Mouse (Mus musculus): ENCODE measurements around the gene 2310061I04Rik.

2310061I04Rik gene

DNA sequence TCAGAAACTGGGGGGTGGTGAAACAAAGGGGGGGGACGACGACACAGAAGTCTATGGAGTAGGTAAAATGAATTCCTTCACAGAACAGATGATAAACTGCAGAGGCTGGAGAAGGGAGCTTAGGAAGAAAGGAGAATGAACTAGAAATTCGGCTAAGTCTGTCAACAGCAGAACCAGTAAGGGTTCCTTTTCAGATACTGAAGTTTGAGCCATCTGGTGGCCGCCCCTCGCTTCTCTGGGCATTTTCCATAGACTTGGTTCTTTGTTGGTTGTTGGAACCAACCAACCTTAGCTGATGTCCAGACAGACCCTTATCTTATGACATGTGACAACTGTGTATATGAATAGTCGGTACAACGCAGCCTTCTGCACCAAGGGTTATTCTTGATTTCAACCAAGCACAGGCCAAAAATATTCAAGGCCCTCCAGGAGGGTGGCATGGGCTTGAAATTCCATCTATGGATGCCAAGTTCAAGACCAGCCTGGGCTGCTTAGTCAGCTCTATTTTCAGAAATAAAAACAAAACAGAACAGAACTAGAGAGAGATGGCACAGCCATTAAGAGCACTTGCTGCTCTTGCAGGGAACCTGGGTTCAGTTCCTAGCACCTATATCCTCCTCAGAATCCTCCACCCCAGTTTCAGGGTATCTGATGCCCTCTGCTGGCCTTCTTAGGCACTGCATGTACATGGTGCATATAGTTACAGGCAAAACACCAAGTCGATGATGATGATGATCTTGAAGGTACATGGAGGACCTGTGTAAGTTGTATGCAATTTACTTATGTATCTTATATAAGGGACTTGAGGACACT is 26.1 kb downstream of the 2310061I04Rik start:
- in situ Hi-C loops (cut with MboI, MseI): loop anchor here (5.0 to 10.0 kb wide), 3 partner anchors 34 to 1846 kb away; partner anchors contain the start of genes H2-Ke6, Ring1 and Tubb5

DNA sequence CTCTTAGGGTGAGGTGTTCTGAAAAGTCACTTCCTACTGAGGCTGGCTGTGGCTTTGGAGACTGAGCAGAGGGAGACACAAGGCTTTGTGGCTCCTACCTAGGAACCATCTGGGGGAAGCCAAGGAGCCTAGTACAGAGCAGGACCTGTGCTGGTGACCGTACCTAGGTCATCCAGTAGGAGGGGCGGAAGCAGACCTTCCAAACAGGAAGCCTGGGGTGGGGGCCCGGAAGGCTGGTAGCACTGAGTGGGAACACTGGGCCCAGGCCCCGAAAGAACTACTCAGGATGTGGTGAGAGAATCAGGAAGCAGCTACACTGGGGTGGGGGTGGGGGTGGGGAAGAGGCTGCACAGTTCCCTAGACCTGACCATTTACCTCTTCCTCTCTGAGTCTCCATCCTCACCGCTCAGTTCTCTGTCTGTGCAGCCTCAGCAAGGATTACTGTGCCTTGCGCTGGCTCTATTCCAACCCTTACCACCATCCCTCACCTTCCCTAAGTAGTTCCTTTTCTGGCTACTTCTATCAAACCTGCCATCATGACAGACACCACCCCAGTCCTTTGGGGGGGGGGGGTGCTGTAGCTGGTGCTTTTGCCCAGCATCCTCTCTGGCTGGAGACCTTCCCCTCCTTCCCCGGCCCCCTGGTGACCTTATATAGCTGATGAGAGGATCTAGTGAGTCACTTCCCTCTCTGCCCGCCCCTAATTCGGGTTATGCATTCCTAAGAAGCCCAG is 26.9 kb downstream of the 2310061I04Rik start:
- in situ Hi-C loops (cut with MboI, MseI): loop anchor here (5.0 to 10.0 kb wide), 3 partner anchors 33 to 1846 kb away; partner anchors contain the start of genes H2-Ke6, Ring1 and Tubb5

DNA sequence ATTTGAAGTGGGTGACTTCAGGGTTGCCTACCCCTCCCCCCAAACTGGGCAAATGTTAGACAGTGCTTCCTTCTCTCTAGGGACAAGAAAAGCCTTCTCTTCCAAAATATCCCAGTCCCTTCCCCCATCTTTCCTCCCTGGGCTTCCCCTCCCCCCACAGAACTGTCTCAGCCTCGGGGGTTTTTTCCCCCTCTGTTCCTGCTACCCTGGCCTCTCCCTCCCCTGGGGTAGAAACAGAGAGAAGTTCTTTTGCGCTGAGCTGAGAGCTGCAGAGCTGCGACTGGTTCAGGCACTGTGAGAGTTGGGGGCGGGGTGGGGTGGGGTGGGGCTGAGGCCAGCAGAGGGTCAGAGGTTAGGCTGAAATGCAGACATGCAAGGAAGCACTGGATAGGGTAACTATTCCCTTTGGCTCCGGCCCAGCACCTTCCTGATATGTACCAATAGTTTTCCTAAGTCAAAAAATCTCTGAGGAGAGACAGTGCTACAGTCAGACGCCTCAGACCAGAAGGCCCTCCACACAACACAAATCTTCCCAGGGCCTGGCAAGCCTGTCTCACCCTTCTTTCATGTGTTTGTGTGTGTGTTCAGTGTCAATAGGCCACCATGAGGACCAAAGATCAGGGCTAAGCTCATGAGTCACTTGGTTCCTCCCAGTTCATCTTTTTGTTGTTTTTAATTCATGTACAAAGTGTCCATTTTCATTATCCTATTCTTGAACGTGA is 27.7 kb downstream of the 2310061I04Rik start:
- in situ Hi-C loops (cut with MboI, MseI): loop anchor here (5.0 to 10.0 kb wide), 3 partner anchors 32 to 1845 kb away; partner anchors contain the start of genes H2-Ke6, Ring1 and Tubb5

- in situ Hi-C loops (cut with MboI, MseI): no loop called here
Observed at GRCm38 (mm10) chr17:35868961-35869345, 28.3 kb downstream of the 2310061I04Rik start.

- in situ Hi-C loops (cut with MboI, MseI): no loop called here
Observed at GRCm38 (mm10) chr17:35868165-35868820, 28.9 kb downstream of the 2310061I04Rik start.

DNA sequence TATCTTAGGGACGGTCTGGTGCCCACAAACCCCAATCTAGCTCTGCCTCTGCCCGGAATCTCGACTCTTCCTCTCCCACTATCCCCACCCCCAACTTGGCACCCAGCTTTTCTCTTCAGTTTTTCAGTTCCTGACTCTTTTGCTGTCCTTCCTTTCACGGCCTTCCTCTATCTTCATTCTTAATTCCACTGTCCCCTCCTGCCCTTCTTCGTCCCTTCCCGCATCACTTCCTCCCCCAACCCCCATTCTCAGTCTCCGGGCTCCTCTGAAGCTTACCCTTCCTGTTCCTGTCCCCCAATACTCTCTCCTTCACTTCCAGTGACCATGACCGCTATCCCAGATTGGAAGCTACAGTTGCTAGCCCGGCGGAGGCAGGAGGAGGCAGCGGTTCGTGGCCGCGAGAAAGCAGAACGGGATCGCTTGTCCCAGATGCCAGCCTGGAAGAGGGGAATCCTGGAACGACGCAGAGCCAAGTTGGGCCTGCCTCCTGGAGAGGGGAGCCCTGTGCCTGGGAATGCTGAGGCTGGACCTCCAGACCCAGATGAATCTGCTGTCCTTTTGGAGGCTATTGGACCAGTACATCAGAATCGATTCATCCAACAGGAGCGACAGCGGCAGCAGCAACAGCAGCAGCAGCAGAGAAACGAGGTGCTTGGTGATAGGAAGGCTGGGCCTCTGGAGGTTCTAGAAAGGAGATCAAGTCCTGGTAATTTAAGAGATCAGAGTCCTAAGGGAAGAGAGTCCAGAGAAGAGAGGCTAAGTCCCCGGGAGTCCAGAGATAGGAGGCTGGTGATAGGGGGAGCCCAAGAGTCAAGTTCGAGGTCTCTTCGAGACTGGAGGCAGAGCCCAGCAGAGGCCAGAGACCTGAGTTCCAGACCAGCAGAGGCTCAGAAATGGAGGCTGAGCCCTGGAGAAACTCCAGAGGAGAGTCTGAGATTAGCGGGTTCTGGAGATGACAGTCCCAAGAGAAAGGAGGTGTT is 30.0 kb downstream of the 2310061I04Rik start:
- in situ Hi-C loops (cut with MboI, MseI): no loop called here

DNA sequence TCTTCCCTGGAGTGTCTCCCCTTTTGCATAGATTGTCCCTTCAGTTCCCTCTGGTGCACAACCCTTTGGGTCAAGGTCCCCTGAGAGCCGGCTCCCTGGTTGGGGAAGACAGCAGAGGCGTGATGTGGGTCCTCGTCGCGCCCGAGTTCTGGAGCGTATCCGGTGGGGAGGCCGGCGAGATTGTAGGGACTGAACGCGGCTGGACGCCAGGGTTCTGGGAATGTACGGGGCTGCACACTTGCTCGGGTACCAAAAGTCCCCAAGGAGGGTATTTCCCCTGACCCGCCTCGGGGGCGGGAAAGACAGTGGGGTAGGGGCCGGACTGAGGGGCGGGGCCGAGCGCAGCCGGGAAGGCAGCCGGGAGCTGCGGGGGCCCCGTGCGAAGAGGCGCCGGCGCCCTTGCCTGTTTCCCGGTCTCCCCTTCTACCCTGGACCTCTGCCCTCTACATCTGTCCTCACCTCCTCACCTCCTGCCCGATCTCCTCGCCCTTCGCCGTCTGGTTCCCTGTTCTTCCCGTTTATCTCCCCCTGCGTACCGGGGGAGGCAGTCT is 30.9 kb downstream of the 2310061I04Rik start:
- in situ Hi-C loops (cut with MboI, MseI): no loop called here

DNA sequence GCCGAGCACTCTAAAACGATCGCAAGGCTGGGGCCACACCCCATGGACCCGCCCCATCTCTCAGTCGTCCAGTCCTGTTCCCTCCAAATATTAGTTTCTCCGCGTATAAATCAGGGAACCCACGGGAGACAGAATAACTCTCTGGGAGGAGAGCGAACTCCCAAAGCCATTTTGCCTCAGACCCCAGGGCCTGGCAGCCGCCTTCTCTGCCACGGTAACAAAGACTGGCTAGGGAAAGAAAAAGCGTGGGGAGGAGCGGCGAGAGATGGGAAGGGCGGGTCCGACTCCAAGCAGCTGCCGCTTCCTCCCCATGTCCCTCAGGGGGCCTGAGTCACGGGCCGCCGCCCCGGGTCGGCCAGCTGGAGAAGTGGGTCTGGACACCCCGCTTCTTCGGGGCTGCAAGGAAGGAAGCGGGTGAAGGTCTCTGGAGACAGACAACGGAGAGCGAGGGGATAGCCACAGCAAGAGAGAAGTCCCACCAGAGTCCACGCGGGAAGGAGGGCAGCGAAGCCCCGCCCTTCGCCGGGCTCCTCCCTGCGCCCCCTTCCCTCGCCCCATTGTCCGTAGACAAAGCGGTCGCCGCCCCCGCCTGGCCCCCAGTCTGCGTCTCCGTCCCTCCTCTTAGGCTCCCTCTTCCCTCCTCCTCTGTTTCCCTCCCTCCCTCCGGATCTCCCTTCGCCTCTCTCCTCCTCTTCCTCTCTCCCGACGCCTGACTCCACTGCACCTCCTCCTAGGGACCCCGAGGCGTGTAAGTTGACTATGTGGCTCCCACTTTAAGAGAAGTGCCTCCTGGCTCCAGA is 31.6 kb downstream of the 2310061I04Rik start, which contains the start of gene Ppp1r18:
Ppp1r18 (plus strand) TSS at position 113 of the 800 bp plus-strand sequence.
- in situ Hi-C loops (cut with MboI, MseI): no loop called here

GRCm38 (mm10) chr17:35864832-35865353 is 32.3 kb downstream of the 2310061I04Rik start:
- in situ Hi-C loops (cut with MboI, MseI): no loop called here

GRCm38 (mm10) chr17:35861198-35861857 is 35.9 kb downstream of the 2310061I04Rik start, which contains the start of gene Nrm:
Gene Nrm (plus strand): TSS chr17:35861318.
- in situ Hi-C loops (cut with MboI, MseI): no loop called here

DNA sequence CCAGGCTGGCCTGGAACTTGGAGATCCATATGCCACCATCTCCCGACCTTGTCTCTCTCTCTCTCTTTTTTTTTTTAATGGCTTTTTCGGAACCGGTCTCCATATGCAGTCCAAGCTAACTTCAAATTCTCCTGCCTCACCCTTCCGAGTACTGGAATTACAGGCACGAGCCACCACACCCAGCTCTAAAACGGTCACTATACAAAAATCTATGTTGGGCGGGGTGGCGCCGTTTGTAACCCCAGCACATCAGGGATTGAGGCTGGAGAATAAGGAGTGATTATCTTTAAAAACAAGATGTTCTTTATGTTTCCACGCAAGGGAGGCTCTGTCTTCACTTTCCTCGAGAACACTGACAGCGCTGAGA is 36.4 kb downstream of the 2310061I04Rik start:
- in situ Hi-C loops (cut with MboI, MseI): no loop called here

- in situ Hi-C loops (cut with MboI, MseI): no loop called here
Observed at GRCm38 (mm10) chr17:35859835-35860234, 37.4 kb downstream of the 2310061I04Rik start.

DNA sequence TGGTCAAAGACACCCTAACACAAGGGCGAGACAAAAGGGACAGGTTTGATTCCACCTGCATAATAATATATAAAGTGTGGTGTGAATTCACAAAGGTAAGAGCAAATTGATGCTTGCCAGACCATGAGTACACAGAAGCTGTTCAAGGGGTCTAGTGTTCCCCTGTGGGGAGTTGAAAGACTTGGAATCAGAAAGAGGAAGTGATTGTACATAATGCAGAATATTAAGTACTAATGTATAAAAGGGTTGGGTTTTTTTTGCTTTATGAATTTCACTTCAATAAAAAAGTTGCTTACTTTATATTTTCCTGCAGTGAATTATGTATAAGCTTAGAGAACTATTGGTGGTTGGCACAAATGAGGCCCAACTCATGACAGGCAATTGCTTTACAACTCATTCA is 37.9 kb downstream of the 2310061I04Rik start:
- in situ Hi-C loops (cut with MboI, MseI): no loop called here

DNA sequence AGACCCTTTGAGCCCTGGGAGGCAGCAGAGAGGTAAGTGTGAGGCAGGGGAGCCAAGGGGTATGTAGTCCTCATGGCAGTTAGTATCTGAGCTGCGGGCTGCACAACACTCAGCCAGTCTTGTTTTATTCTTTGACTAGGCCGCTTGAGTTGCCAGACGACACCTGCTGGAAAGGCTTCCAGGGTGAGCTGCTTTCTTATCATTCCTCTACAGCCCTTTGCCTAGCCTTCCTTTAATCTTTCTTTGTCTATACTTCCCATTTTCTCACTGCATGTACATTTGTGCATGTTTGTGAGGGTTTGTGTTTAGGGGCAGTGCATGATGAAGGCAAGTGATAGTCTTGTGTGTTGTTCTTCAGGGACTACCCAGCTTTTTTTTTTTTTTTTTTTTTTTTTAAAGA is 46.3 kb downstream of the 2310061I04Rik start:
- in situ Hi-C loops (cut with MboI, MseI): no loop called here

DNA sequence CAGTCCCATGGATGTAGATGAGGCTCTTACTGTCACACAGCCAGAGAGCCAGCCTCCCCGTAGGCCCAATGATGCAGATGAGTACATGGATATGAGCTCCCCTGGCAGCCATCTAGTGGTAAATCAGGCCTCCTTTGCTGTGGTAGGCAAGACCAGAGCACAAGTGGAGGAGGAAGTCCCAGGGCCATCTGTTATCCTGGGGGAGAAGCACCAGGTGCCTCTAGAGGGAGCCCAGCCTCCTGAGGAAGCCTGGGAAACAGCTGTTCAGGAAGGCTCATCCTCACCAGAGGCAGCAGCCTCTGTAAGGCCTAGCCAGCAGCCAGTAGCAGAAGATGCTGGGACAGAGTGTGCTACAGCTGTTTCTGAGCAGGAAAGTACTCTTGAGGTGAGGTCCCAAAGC is 49.1 kb downstream of the 2310061I04Rik start:
- in situ Hi-C loops (cut with MboI, MseI): loop anchor here (10.0 kb wide), 1 partner anchor 47 kb away; the partner anchor contains the start of gene 2310061I04Rik

DNA sequence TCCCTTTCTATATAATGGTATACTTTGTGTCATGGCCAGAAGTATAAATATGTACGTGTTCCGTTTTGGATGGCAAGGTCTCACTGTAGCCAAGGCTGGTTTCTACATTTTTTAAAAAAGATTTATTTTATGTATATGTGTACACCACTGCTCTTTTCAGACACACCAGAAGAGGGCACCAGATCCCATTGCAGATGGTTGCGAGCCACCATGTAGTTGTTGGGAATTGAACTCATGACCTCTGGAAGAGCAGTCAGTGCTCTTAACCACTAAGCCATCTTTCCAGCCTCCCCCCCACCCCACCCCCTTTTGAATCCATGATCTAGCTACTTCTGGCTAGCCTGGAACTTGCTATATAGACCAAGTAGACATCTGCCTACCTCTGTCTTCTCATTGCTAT is 53.7 kb downstream of the 2310061I04Rik start:
- in situ Hi-C loops (cut with MboI, MseI): loop anchor here (10.0 kb wide), 1 partner anchor 51 kb away; the partner anchor contains the start of gene 2310061I04Rik

All from T-helper 2 cell (primary cell).